Mouse (Mus musculus) stomach, embryonic 15.5 days (tissue): Measurements from ENCODE around the gene Gm10197. TPM values are rescaled to one million over a fixed set of nuclear protein-coding genes. Genes with fewer than 3 reads are reported as not detected.
A peak's percentile ranks its signal among the peaks of the same experiment; 100 is the strongest.
"Not testable (repeated sequence)": the region's sequence is repeated elsewhere in the genome, so short reads cannot be mapped to it uniquely, and the experiment has no call there.

Experiments used
- ATAC-seq: fragments of 200-750 bp; cut with Nextera tagmentation; 2 replicates; pipeline ENCODE4 v1.8.0; 2017; ENCODE audit warnings: low read depth, moderate number of reproducible peaks, moderate TSS enrichment; ENCODE audit not compliant: insufficient read depth, low FRiP score
- H3K27ac ChIP-seq: fragments of 300-500 bp; sonication (generic); 2 replicates; pipeline ENCODE4 v1.5.1; 2015; ENCODE audit warnings: mild to moderate bottlenecking, inconsistent platforms
- H3K27me3 ChIP-seq: fragments of 300-500 bp; sonication (generic); replicated peaks from 2 replicates; pipeline ENCODE4 v1.6.1; 2015; ENCODE audit warnings: inconsistent platforms
- H3K36me3 ChIP-seq: fragments of 300-500 bp; sonication (generic); 2 replicates; pipeline ENCODE4 v1.6.1; 2015; ENCODE audit warnings: inconsistent platforms
- H3K4me1 ChIP-seq: fragments of 300-500 bp; sonication (generic); 2 replicates; pipeline ENCODE4 v1.6.1; 2015; ENCODE audit warnings: inconsistent platforms
- H3K4me2 ChIP-seq: fragments of 300-500 bp; sonication (generic); 2 replicates; pipeline ENCODE4 v1.6.1; 2015; ENCODE audit warnings: mild to moderate bottlenecking, inconsistent platforms
- H3K4me3 ChIP-seq: fragments of 300-500 bp; sonication (generic); replicated peaks from 2 replicates; pipeline ENCODE4 v1.5.1; 2015; ENCODE audit warnings: inconsistent platforms
- H3K9ac ChIP-seq: fragments of 300-500 bp; sonication (generic); 2 replicates; pipeline ENCODE4 v1.6.1; 2015; ENCODE audit warnings: inconsistent platforms
- H3K9me3 ChIP-seq: fragments of 300-500 bp; sonication (generic); 2 replicates; pipeline ENCODE4 v1.6.1; 2016; ENCODE audit warnings: inconsistent platforms
- WGBS: fragments of 180-500 bp; shearing (Covaris S2); methylation state at CpG from one replicate; pipeline ENCODE4 v1.1.7; 2015; 5-methylcytosine and 5-hydroxymethylcytosine counted together
- polyA plus RNA-seq: library from polyadenylated mRNA; unstranded; fragments of >200 nt; fragmentation: Nextera tagmentation; extraction: Ambion mirVana; gene quantifications from 2 replicates; pipeline ENCODE4 v1.2.1, GENCODE M21; 2015

Gm10197 gene
- polyA plus RNA-seq, 1 experiment from 2014 or later, result 2.5 TPM

GRCm38 (mm10) chr19:53404837-53405356 is 33.3 kb upstream of the Gm10197 start:
- Histone ChIP-seq H3K4me1 (no peaks in the 10 kb centered on the region), H3K4me3 (no peak overlapping the region), H3K9me3 (no peaks in the 10 kb centered on the region), H3K36me3 (no peaks in the 10 kb centered on the region), H3K9ac (no peak overlapping the region), H3K4me2 (no peak overlapping the region), H3K27me3 (no peaks in the 10 kb centered on the region), H3K27ac (no peak overlapping the region)
- ATAC-seq, result no peak
- 74% methylated on average over 18 of the region's 18 CpGs for WGBS

GRCm38 (mm10) chr19:53404219-53404836 is 32.8 kb upstream of the Gm10197 start:
- Histone ChIP-seq H3K36me3 (no peaks in the 10 kb centered on the region), H3K4me3 (no peak overlapping the region), H3K27ac (no peak overlapping the region), H3K27me3 (no peaks in the 10 kb centered on the region), H3K4me1 (no peaks in the 10 kb centered on the region), H3K9me3 (no peaks in the 10 kb centered on the region), H3K9ac (no peak overlapping the region), H3K4me2 (no peak overlapping the region)
- ATAC-seq, result no peak
- 77% methylated on average over 10 of the region's 10 CpGs for WGBS

- H3K4me3 ChIP-seq, result no peak overlapping the region
- H3K9ac ChIP-seq, result no peak overlapping the region
- H3K4me1 ChIP-seq, result no peaks in the 10 kb centered on the region
- H3K36me3 ChIP-seq, result no peaks in the 10 kb centered on the region
- WGBS, result 53% methylated on average over 12 of the region's 12 CpGs
- no peak overlapping the region for H3K4me2 ChIP-seq
- no peaks in the 10 kb centered on the region for H3K27me3 ChIP-seq
- H3K9me3 ChIP-seq, result no peaks in the 10 kb centered on the region
- ATAC-seq, result no peak
- no peak overlapping the region for H3K27ac ChIP-seq
These were observed 31.3 kb upstream of the Gm10197 start for GRCm38 (mm10) chr19:53402741-53403432.

- no peak overlapping the region for H3K4me2 ChIP-seq
- no peaks in the 10 kb centered on the region for H3K4me1 ChIP-seq
- H3K27ac ChIP-seq, result no peak overlapping the region
- no peak for ATAC-seq
- H3K4me3 ChIP-seq, result no peak overlapping the region
- no peaks in the 10 kb centered on the region for H3K27me3 ChIP-seq
- H3K9me3 ChIP-seq, result no peaks in the 10 kb centered on the region
- WGBS, result 76% methylated on average over 16 of the region's 16 CpGs
- H3K36me3 ChIP-seq, result no peaks in the 10 kb centered on the region
- H3K9ac ChIP-seq, result no peak overlapping the region
These were observed 29.0 kb upstream of the Gm10197 start for GRCm38 (mm10) chr19:53400332-53401110.

GRCm38 (mm10) chr19:53399213-53399612 is 27.6 kb upstream of the Gm10197 start:
- no peak overlapping the region for H3K9ac ChIP-seq
- H3K4me1 ChIP-seq, result no peaks in the 10 kb centered on the region
- ATAC-seq, result no peak
- no peaks in the 10 kb centered on the region for H3K36me3 ChIP-seq
- no peak overlapping the region for H3K4me3 ChIP-seq
- no peak overlapping the region for H3K4me2 ChIP-seq
- WGBS, result 74% methylated on average over 4 of the region's 4 CpGs
- H3K27me3 ChIP-seq, result no peaks in the 10 kb centered on the region
- H3K27ac ChIP-seq, result no peak overlapping the region
- H3K9me3 ChIP-seq, result no peaks in the 10 kb centered on the region

- H3K27ac ChIP-seq, result no peak overlapping the region
- 73% methylated on average over 12 of the region's 12 CpGs for WGBS
- no peaks in the 10 kb centered on the region for H3K9me3 ChIP-seq
- no peak overlapping the region for H3K9ac ChIP-seq
- H3K27me3 ChIP-seq, result no peaks in the 10 kb centered on the region
- H3K4me1 ChIP-seq, result no peaks in the 10 kb centered on the region
- no peak for ATAC-seq
- H3K36me3 ChIP-seq, result no peaks in the 10 kb centered on the region
- H3K4me2 ChIP-seq, result no peak overlapping the region
- H3K4me3 ChIP-seq, result no peak overlapping the region
These were observed 26.1 kb upstream of the Gm10197 start for GRCm38 (mm10) chr19:53397451-53398233.

GRCm38 (mm10) chr19:53395805-53396204 is 24.2 kb upstream of the Gm10197 start:
- not testable (repeated sequence) for H3K27me3 ChIP-seq, H3K4me1 ChIP-seq, H3K4me2 ChIP-seq, H3K9me3 ChIP-seq, ATAC-seq, H3K4me3 ChIP-seq, H3K27ac ChIP-seq, H3K9ac ChIP-seq, H3K36me3 ChIP-seq
- WGBS, result 65% methylated on average over 5 of the region's 5 CpGs

- not testable (repeated sequence) for H3K4me1 ChIP-seq, H3K27ac ChIP-seq, H3K27me3 ChIP-seq, H3K4me2 ChIP-seq, H3K4me3 ChIP-seq, H3K36me3 ChIP-seq, H3K9ac ChIP-seq, H3K9me3 ChIP-seq, ATAC-seq
- whole genome bisulfite sequencing, result 68% methylated on average over 3 of the region's 3 CpGs
These were observed 23.4 kb upstream of the Gm10197 start for GRCm38 (mm10) chr19:53394956-53395355.

GRCm38 (mm10) chr19:53394552-53394951 is 23.0 kb upstream of the Gm10197 start:
- no peak overlapping the region for H3K9ac ChIP-seq
- peaks cover 8% of the 10 kb centered on the region for H3K4me1 ChIP-seq
- WGBS, result 13% methylated on average over 7 of the region's 7 CpGs
- H3K27me3 ChIP-seq, result no peaks in the 10 kb centered on the region
- no peak overlapping the region for H3K4me2 ChIP-seq
- no peak for ATAC-seq
- no peak overlapping the region for H3K4me3 ChIP-seq
- H3K36me3 ChIP-seq, result no peaks in the 10 kb centered on the region
- no peak overlapping the region for H3K27ac ChIP-seq
- H3K9me3 ChIP-seq, result no peaks in the 10 kb centered on the region

- peaks cover 12% of the 10 kb centered on the region for H3K4me1 ChIP-seq
- no peaks in the 10 kb centered on the region for H3K36me3 ChIP-seq
- H3K4me3 ChIP-seq, result no peak overlapping the region
- H3K9ac ChIP-seq, result no peak overlapping the region
- H3K4me2 ChIP-seq, result no peak overlapping the region
- no peak for ATAC-seq
- H3K27ac ChIP-seq, result no peak overlapping the region
- no peaks in the 10 kb centered on the region for H3K27me3 ChIP-seq
- H3K9me3 ChIP-seq, result no peaks in the 10 kb centered on the region
These were observed 22.1 kb upstream of the Gm10197 start for GRCm38 (mm10) chr19:53393646-53394045.

- no peak for ATAC-seq
- Histone ChIP-seq H3K36me3 (peaks cover 6% of the 10 kb centered on the region), H3K9me3 (no peaks in the 10 kb centered on the region), H3K4me1 (peaks cover 12% of the 10 kb centered on the region), H3K9ac (no peak overlapping the region), H3K27me3 (no peaks in the 10 kb centered on the region), H3K4me3 (no peak overlapping the region), H3K4me2 (no peak overlapping the region), H3K27ac (peak overlapping the region; percentile 36; the same call in 1 of the 2 replicates)
- WGBS, result 59% methylated on average over 8 of the region's 8 CpGs
These were observed 21.3 kb upstream of the Gm10197 start for GRCm38 (mm10) chr19:53392781-53393343.
